Mouse (Mus musculus) erythroid progenitor cell, adult 5-6 weeks (primary cell): Measurements from ENCODE around the gene Dnajc10. TPM values are rescaled to one million over a fixed set of nuclear protein-coding genes. Genes with fewer than 3 reads are reported as not detected.

Source experiments
- ATAC-seq: replicated peaks from 2 replicates; pipeline ENCODE4 v1.8.0; 2016; ENCODE audit warnings: moderate number of reproducible peaks, mild to moderate bottlenecking, moderate TSS enrichment, inconsistent platforms; ENCODE audit not compliant: poor library complexity, low FRiP score, severe bottlenecking
- total RNA-seq, 2 experiments: library from RNA; stranded (forward) in 1 of 2; stranded (reverse) in 1 of 2; fragments of 150-400 nt in 1 of 2; fragments of 186-747, 209-891 nt in 1 of 2; gene quantifications; 2 replicates each; pipeline versions ENCODE4 v1.2.3 to v1.2.4; 2015 to 2017; ENCODE audit warnings: low replicate concordance in 2 of 2

The Dnajc10 gene
- total RNA-seq (2015; ENCODE audit: low replicate concordance): 64.9 and 93.9 TPM in 2 replicates
- total RNA-seq (2017; ENCODE audit: low replicate concordance): 117 and 134 TPM in 2 replicates

DNA sequence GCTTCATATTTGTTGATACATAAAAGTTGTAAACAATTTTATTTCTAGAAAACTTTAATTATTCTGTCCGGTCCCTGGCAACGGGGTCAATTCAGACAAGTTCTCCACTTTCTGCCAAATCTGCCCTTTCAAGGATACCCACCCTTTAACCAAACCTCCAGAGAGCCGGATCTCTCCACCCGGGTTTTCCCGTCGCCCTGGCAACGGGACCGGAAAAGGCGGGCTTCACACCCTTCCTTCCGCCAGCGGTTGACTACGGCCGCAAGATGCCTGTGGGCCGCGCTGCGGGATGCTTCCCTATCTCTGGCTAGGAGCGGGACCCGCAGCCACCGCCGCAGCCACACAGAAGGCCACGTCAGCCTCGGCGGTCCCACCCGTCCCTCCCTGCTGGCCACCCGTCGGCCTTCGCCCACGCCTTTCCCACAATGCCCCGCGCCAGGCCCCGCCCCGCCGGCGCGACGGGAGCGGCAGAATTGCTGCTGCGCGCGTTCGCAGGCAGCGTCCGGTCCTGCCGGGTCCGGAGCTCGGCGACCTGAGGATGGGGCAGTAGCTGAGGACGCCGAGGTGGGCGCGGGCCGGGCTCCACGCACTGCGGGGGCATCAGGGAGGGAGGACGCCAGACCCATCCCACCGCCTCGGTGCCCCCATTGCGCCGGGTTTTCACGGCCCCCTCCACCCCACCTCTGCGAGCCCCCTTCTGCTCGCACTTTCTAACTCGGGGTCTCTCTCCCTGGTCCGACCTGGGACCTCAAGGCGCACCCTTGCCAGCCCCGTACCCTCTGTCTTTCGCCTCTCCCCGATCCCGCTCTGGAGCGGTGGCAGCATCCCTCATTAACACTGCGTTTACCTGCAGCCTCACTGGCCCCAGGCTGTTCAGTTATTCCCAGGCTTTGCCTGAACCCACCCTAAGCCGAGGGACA lies at the start of gene Dnajc10:
Gene Dnajc10 (plus strand): TSS at position 225 of the 920 bp plus-strand sequence.
- ATAC-seq: peak; percentile 82

GRCm38 (mm10) chr2:80266894-80267293 lies 48.4 kb upstream of the Dnajc10 start:
- ATAC-seq: 0 out of 2 replicates have a peak, but pooled peaks have one; percentile 39

GRCm38 (mm10) chr2:80268053-80268452 lies 47.2 kb upstream of the Dnajc10 start:
- ATAC-seq: no peak

DNA sequence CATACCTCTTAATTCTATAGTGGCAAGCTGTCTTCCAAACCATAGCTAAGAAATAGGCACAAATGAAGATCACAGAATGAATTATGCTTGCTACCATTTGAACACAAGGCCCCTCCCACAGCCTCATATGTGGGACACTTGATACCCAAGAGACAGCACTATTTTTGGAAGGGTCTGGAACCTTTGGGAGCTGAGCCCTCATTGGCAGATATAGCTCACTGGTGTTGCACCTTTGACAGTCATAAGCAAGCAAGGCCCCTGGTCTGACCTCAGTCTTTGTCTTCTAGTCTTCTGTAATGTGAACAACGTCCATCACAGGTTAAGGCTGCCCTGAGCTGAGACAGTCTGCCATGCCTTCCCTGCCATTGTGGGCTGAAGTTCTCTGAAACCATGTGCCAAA lies 43.8 kb upstream of the Dnajc10 start:
- no peak for ATAC-seq

DNA sequence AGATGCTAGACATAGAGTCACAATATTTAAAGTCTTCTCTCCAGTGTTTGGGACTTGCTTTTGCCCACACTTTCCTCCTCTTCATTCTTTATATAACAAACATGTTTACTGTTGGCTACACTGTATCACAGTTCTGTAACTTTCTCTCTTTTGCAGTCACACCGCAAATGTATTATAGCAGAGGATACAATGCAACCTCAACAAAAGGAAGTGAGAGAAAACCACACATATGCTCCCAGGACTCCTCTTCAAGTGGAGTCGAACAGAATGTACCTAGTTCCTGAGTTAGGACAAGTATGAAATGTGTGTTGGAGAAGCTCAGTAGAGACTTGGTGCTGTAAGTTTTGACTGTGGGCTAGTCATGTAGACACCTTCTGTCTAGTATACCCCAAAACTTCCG lies 42.2 kb upstream of the Dnajc10 start:
- ATAC-seq: no peak

DNA sequence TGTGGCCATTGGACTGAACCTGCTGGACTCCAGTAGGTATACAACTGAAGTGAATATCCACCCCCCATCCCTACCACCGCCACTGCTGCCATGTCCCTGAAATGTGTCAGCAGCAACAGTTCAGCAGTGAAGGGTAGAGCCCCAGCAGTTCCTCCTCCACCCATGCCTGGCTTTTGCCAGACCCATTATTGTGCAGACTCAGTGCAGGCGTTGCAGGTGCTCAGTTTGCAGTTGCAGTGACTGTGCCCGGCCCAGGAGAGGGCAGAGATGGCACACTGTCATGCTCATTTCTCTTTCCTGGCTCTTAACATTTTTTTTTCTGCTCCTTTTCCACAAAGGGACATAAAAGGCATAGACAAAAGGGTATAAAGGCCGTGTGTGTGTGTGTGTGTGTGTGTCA lies 41.5 kb upstream of the Dnajc10 start:
- ATAC-seq: 0 out of 2 replicates have a peak, but pooled peaks have one; percentile 39

DNA sequence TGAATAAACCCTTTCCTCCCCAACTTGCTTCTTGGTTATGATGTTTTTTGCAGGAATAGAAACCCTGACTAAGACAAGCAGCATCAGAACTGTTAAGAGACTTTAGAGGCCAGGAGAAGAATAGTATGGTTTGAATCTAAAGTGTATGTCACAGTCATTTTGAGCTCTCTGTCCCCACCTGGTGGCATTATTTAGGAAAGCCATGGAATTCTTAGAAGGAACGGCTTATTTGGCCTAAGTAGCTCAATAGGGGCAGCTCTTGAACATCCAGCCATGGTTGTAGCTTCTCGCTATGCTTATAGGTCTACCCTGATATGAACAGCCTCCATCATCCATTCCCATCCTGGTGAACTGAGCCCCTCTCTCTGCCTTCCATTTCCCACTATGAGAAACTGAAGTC lies 40.1 kb upstream of the Dnajc10 start:
- ATAC-seq: 0 out of 2 replicates have a peak, but pooled peaks have one; percentile 63

DNA sequence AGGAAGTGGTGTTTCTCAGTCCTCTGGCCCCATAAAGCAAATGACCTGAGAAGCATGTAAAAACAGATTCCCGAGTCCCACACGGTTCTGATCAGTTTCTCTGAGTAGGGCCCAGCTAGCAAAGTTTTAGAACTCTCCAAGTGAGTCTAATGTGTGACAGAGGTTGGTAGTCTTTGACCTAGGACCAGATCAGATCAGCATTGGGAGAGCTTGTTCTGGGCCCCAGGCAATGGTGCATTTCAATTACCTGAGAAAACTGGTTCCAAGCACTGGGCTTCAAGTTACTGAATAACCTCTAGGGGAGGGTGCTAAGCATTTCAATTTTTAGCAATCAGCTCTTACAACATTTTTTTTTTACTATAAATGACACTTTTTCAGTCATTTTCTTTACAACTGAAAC lies 33.1 kb upstream of the Dnajc10 start:
- ATAC-seq: no peak

- no peak for ATAC-seq
Measured at GRCm38 (mm10) chr2:80286397-80286796, 28.9 kb upstream of the Dnajc10 start.

- ATAC-seq: no peak
Measured at GRCm38 (mm10) chr2:80292172-80292571, 23.1 kb upstream of the Dnajc10 start, which contains the start of gene Prdx6b. Prdx6b (plus strand) TSS chr2:80292472.

GRCm38 (mm10) chr2:80298334-80298733 lies 16.9 kb upstream of the Dnajc10 start:
- no peak for ATAC-seq

DNA sequence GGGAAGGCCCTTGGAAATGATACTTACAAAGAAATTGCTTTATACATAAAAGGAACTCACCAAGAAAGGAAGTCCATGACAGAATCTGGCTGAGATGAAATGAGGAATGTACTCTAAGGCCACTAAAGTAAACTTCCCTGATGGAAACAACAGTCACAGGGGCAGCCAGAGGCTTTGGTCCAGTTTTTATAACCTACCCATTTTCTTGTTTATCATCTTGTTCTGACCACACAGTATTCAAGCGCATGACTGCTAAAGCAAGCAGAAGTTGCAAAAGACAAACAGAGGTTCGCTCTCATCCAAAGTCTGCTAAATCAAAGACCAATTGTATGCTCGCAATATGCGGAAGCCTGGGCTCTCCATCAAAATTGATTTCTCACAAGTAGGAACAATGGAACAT lies 14.5 kb upstream of the Dnajc10 start:
- no peak for ATAC-seq

DNA sequence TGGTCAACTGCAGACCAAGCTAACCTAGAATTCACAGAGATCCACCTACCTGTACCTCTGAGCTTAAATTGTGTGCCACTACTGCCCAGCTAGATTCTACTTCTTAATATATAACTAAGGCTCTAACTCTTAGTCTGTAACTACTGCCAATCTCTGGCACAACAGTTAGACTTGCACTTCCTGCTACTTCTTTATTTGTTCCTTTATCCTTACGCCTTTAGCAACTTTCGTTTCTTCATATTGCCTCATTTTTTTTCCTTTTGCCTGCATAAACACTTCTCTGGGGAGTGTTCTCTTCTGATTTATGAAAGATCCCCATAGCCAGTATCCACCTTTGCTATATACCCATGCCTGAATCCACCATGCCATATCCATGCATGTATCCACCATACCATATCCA lies 11.3 kb upstream of the Dnajc10 start:
- ATAC-seq: no peak

GRCm38 (mm10) chr2:80307701-80308100 lies 7.6 kb upstream of the Dnajc10 start:
- no peak for ATAC-seq

GRCm38 (mm10) chr2:80309775-80310174 lies 5.5 kb upstream of the Dnajc10 start:
- ATAC-seq: no peak

- ATAC-seq: peak; percentile 74
Measured at GRCm38 (mm10) chr2:80310772-80311171, 4.5 kb upstream of the Dnajc10 start.

DNA sequence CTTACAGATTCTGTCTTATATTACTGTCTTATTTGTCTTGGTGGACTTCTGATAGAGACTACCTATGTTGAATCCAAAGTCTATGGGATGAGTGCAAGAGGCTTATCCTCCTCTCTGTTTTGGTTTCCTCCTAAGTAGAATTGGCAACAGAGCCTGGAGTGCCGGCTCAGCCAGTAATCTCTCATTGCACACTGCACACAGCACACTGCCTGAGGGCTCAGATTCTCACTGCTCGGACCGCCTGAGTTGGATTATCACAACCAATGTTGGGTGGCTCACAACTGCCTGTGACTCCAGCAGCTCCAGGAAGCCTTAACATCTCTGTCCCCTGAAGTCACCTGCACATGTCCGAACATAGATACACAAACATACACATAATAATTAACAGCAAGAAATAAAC lies 3.9 kb upstream of the Dnajc10 start:
- ATAC-seq: peak; percentile 67

GRCm38 (mm10) chr2:80314201-80314600 lies 1.1 kb upstream of the Dnajc10 start:
- no peak for ATAC-seq

- ATAC-seq: no peak
Measured at GRCm38 (mm10) chr2:80314854-80315241, 418 bp upstream of the Dnajc10 start.

DNA sequence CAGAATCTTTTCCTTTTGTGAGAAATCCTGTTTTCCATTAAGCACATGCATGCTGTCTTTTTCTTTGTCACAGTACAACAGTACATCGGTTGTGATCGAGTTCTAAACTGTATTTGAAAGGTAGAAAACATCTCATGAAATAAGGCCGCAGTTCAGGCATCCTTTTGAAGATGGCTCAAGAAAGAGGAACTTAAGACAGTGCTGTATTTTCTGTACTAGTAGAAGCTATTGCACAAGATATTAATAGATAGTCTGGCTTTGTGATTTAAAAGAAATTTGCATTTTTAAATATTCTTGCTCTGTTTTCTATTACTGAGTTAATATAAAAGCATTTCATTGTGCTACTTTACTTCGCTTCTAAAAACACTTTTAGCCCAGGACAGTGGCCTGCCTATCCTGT lies 7.6 kb downstream of the Dnajc10 start:
- no peak for ATAC-seq

DNA sequence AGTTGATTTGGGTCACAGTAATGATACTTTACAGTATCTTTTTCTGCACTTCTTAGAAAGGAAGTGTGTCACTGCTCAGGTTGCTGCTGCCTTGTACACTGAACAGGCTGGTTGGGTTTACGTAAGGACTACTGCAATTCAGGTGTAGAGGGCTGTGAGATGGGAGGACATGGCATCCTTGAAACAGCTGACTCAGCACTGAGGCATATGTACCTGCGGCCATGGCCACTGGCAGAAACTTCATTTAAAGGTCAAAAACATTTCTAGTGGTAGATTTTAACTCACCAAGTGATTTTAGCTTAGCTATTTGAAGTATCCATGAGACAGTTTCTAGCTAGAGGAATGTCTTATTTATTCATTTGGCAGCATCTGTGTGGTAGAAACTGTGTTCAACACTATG lies 10.5 kb downstream of the Dnajc10 start:
- no peak for ATAC-seq
